Mouse (Mus musculus) neural tube, embryonic 14.5 days (tissue): ENCODE measurements at regions not wholly inside any gene's neighbourhood (a gene's known extent, or its start where the extent isn't known, plus 50 kb on each side); places are given as distances from the start of the nearest gene placed in this dataset.

ENCODE experiments used
- ATAC-seq: fragments of 200-750 bp; cut with Nextera tagmentation; 2 replicates; pipeline ENCODE4 v1.8.0; 2017; ENCODE audit warnings: low read depth, mild to moderate bottlenecking, moderate TSS enrichment, moderate library complexity
- H3K27ac ChIP-seq: fragments of 300-500 bp; sonication (generic); 2 replicates; pipeline ENCODE4 v1.5.1; 2014; ENCODE audit warnings: low read depth, mild to moderate bottlenecking, control low read depth, low read length, moderate library complexity, mixed read lengths
- H3K27me3 ChIP-seq: fragments of 300-500 bp; sonication (generic); 2 replicates; pipeline ENCODE4 v1.6.1; 2014; ENCODE audit warnings: low read length; ENCODE audit not compliant: control insufficient read depth, insufficient read depth
- H3K36me3 ChIP-seq: fragments of 300-500 bp; sonication (generic); 2 replicates; pipeline ENCODE4 v1.6.1; 2014; ENCODE audit warnings: low read length, mixed read lengths; ENCODE audit not compliant: control insufficient read depth, insufficient read depth
- H3K4me1 ChIP-seq: fragments of 300-500 bp; sonication (generic); 2 replicates; pipeline ENCODE4 v1.6.1; 2014; ENCODE audit warnings: low read length; ENCODE audit not compliant: control insufficient read depth, insufficient read depth
- H3K4me2 ChIP-seq: fragments of 300-500 bp; sonication (generic); 2 replicates; pipeline ENCODE4 v1.6.1; 2014; ENCODE audit warnings: mild to moderate bottlenecking, low read depth, low read length, control low read depth
- H3K4me3 ChIP-seq: fragments of 300-500 bp; sonication (generic); 2 replicates; pipeline ENCODE4 v1.5.1; 2014; ENCODE audit warnings: low read depth, low read length, control low read depth, mixed read lengths
- H3K9ac ChIP-seq: fragments of 300-500 bp; sonication (generic); replicated peaks from 2 replicates; pipeline ENCODE4 v1.6.1; 2014; ENCODE audit warnings: low read depth, mild to moderate bottlenecking, control low read depth, low read length, mixed read lengths
- H3K9me3 ChIP-seq: fragments of 300-500 bp; sonication (generic); 2 replicates; pipeline ENCODE4 v1.6.1; 2016; ENCODE audit warnings: low read length; ENCODE audit not compliant: control insufficient read depth
- WGBS: fragments of 180-500 bp; shearing (Covaris S2); extraction: QIAGEN DNeasy Blood & Tissue Kit; methylation state at CpG from one replicate; pipeline ENCODE4 v1.1.7; 2014; 5-methylcytosine and 5-hydroxymethylcytosine counted together

GRCm38 (mm10) chr15:5312231-5312630, 68.2 kb upstream of the Ptger4 start:
- 75% methylated on average over 6 of the region's 6 CpGs for WGBS
- no peaks in the 10 kb centered on the region for H3K9me3 ChIP-seq
- H3K4me2 ChIP-seq = no peak overlapping the region
- no peak overlapping the region for H3K4me3 ChIP-seq
- no peak overlapping the region for H3K9ac ChIP-seq
- H3K27ac ChIP-seq = no peak overlapping the region
- no peaks in the 10 kb centered on the region for H3K36me3 ChIP-seq
- no peak for ATAC-seq
- no peaks in the 10 kb centered on the region for H3K27me3 ChIP-seq
- no peaks in the 10 kb centered on the region for H3K4me1 ChIP-seq

DNA sequence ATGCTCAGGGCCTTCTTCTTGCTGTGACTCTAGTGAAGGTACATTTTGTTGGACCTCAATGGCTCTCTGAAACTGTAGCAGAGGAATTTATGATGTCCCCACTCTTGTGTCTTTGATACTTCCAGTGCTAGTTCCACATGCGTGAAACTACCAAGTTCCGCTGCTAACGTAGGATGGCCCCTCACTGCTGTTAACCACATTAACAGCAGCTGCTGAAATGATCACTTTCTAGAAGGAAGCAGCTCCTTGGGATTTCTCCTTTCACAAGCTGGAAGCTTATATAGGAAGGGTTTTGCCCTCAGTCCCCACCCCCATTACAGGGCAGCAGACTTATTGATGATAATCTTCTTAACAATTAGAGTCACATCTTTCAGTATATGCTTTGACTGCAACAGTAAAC, 66.0 kb upstream of the Ptger4 start:
- H3K4me3 ChIP-seq = no peak overlapping the region
- H3K27me3 ChIP-seq = no peaks in the 10 kb centered on the region
- H3K9ac ChIP-seq = no peak overlapping the region
- H3K36me3 ChIP-seq = no peaks in the 10 kb centered on the region
- no peaks in the 10 kb centered on the region for H3K4me1 ChIP-seq
- no peak overlapping the region for H3K27ac ChIP-seq
- H3K9me3 ChIP-seq = no peaks in the 10 kb centered on the region
- H3K4me2 ChIP-seq = no peak overlapping the region
- 82% methylated on average over 3 of the region's 3 CpGs for WGBS
- ATAC-seq = no peak

- no peaks in the 10 kb centered on the region for H3K9me3 ChIP-seq
- no peak overlapping the region for H3K9ac ChIP-seq
- no peaks in the 10 kb centered on the region for H3K36me3 ChIP-seq
- H3K27me3 ChIP-seq = no peaks in the 10 kb centered on the region
- 71% methylated on average over 2 of the region's 2 CpGs for WGBS
- ATAC-seq = no peak
- no peak overlapping the region for H3K4me2 ChIP-seq
- no peaks in the 10 kb centered on the region for H3K4me1 ChIP-seq
- H3K4me3 ChIP-seq = no peak overlapping the region
- no peak overlapping the region for H3K27ac ChIP-seq
Observed at GRCm38 (mm10) chr15:5302403-5302802, 58.4 kb upstream of the Ptger4 start.

- 62% methylated on average over 1 of the region's 1 CpGs for WGBS
- no peaks in the 10 kb centered on the region for H3K27me3 ChIP-seq
- no peak overlapping the region for H3K4me3 ChIP-seq
- no peaks in the 10 kb centered on the region for H3K36me3 ChIP-seq
- no peak overlapping the region for H3K27ac ChIP-seq
- H3K4me1 ChIP-seq = no peaks in the 10 kb centered on the region
- H3K9ac ChIP-seq = no peak overlapping the region
- H3K9me3 ChIP-seq = no peaks in the 10 kb centered on the region
- no peak overlapping the region for H3K4me2 ChIP-seq
- no peak for ATAC-seq
Observed at GRCm38 (mm10) chr15:5299807-5300206, 55.8 kb upstream of the Ptger4 start.

- 92% methylated on average over 2 of the region's 2 CpGs for WGBS
- Histone ChIP-seq H3K4me3 (no peak overlapping the region), H3K9me3 (no peaks in the 10 kb centered on the region), H3K27ac (no peak overlapping the region), H3K9ac (no peak overlapping the region), H3K36me3 (no peaks in the 10 kb centered on the region), H3K27me3 (no peaks in the 10 kb centered on the region), H3K4me2 (no peak overlapping the region), H3K4me1 (no peaks in the 10 kb centered on the region)
- ATAC-seq = no peak
Observed at GRCm38 (mm10) chr15:5296949-5297348, 53.0 kb upstream of the Ptger4 start.
